Mouse (Mus musculus) retina, embryonic 14.5 days (tissue): ENCODE results near the gene Omg.
A peak's percentile ranks its signal among the peaks of the same experiment; 100 is the strongest.

ENCODE experiments used
- DNase-seq: peaks from one replicate; pipeline ENCODE4 v3.0.0-alpha.2; 2015; ENCODE audit warnings: low spot score

Omg gene

GRCm38 (mm10) chr11:79515331-79515730, 11.4 kb upstream of the Omg start:
- DNase-seq = no peak

- no peak for DNase-seq
These were observed 8.1 kb upstream of the Omg start for GRCm38 (mm10) chr11:79511970-79512369.

- DNase-seq = no peak
These were observed 622 bp upstream of the Omg start for GRCm38 (mm10) chr11:79504506-79504905.

- DNase-seq = no peak
These were observed 967 bp downstream of the Omg start for GRCm38 (mm10) chr11:79502917-79503316.

- DNase-seq = peak; percentile 74
These were observed 8.7 kb downstream of the Omg start for GRCm38 (mm10) chr11:79494976-79495800.

GRCm38 (mm10) chr11:79484721-79485120, 19.2 kb downstream of the Omg start:
- no peak for DNase-seq

- DNase-seq = no peak
These were observed 19.9 kb downstream of the Omg start for GRCm38 (mm10) chr11:79483876-79484528.

- DNase-seq = no peak
These were observed 20.5 kb downstream of the Omg start for GRCm38 (mm10) chr11:79483392-79483791.

- no peak for DNase-seq
These were observed 35.8 kb downstream of the Omg start for GRCm38 (mm10) chr11:79468097-79468496.

GRCm38 (mm10) chr11:79460756-79461450, 43.0 kb downstream of the Omg start:
- DNase-seq = no peak

- no peak for DNase-seq
These were observed 44.0 kb downstream of the Omg start for GRCm38 (mm10) chr11:79459846-79460245.

GRCm38 (mm10) chr11:79457928-79458327, 46.0 kb downstream of the Omg start:
- no peak for DNase-seq

- DNase-seq = no peak
These were observed 50.9 kb downstream of the Omg start for GRCm38 (mm10) chr11:79452966-79453365.
